Mouse (Mus musculus) hematopoietic multipotent progenitor cell, adult 10-12 weeks (in vitro differentiated cells): ENCODE results near the gene Upf3b. TPM values are rescaled to one million over a fixed set of nuclear protein-coding genes. Genes with fewer than 3 reads are reported as not detected.

ENCODE experiments used
- polyA plus RNA-seq: library from polyadenylated mRNA; stranded (reverse); fragments of >175 nt; gene quantifications from 2 replicates; pipeline ENCODE4 v1.2.3, GENCODE M21; 2012; ENCODE audit warnings: low replicate concordance

The Upf3b gene
- polyA plus RNA-seq, result 1.1 and 13.2 TPM in 2 replicates

DNA sequence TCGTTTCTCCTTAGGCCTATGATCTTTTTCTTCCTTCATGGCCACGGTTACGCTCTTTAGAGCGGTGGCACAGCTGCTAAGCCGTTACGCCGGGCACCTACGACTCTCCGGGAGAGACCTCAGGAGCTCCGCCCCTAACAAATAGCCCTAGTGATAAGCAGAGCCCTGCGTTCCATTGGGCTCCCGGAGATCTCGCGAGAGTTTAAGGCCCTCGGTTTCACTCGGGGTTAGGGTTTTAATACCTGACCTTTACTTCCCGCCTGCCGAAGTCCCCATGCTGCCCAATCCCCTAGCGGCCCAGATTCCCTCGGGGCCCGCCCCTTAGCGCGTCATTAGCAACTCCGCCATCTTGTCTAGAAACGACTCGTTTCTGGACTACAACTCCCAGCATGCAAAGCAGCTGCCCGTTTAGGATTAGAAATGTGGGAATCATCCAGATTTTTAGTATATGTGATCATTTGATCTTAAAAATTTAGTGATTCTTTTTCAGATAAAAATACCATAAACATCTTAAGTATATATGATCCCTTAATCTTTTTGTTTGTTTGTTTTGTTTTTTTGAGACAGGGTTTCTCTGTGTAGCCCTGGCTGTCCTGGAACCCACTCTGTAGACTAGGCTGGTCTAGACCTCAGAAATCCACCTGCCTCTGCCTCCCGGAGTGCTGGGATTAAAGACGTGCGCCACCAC, at the start of gene Upf3b:
Upf3b (minus strand) TSS at position 130 of the 688 bp plus-strand sequence.

DNA sequence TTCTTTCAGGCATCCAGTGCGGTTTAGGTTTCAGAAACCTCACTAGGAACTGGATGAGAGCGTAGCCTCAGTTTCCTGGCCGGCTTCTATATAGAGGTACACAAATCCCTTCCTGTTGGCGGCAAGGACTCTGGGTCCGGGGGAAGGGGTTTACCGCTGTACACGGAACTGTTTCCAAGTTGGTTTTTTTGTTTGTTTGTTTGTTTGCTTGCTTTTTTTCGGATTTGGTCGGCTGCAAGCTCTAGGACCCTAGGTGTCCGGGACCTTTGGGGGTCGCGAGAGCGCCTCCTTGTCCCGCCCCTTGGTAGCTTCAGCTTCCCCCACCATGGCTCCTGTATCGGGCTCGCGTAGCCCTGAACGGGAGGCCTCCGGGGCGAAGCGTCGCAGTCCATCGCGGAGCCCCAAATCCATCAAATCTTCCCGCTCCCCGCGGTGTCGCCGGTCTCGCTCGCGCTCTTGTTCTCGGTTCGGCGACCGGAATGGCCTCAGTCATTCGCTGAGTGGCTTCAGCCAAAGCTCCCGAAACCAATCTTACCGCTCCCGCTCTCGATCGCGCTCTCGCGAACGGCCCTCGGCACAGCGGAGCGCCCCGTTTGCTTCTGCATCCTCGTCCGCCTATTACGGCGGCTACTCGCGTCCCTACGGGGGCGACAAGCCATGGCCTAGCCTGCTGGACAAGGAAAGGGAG, 16.7 kb upstream of the Upf3b start, which contains the start of gene Nkap:
Nkap (plus strand) TSS at position 125 of the 688 bp plus-strand sequence.

GRCm38 (mm10) chrX:37084927-37085660, 25.0 kb downstream of the Upf3b start, which contains the start of gene Rpl39:
Gene Rpl39, minus strand, starts transcription at chrX:37085402.

DNA sequence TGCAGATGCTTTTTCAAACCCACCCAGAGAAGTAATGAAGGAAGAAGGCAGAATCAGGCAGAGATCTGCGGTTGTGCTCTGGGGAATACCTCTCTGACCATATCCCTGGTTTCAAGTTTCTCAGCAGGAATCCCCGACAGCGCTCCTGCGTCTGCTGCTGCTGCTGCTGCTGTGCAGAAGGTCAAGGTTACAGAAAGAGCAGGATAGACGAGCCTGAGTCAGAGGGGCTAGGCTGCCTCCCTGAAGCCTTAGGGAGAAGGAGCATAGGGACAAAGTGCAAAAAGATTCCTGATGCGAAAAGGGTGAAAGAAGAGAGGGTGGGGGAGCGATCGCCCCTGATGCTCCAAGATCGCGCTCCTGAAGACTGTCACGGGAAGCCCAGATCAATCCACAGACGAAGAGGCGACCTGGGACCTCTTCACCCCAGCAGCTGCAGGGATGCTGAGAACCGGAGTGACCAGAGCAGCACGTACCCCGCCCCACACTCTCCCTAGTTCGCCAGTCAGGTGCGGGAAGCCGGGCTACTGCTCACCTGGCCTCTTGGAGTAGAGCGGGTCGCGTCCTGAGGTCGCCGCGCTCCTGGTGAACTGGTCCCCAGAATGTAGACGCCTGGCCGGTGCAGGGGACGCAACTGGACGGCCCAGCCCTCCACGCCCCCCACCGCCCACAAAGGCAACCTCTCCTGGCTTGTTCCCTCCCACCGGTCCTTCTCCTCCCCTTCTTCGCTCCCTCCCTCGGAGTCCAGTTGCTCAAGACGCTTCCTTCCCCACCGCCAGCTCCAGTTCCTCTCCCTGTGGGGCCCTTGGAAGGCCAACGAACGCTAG, 61.8 kb downstream of the Upf3b start, which contains the start of gene Sowahd:
Sowahd (plus strand) TSS at position 780 of the 824 bp plus-strand sequence.

Other genes with a start within 250 kb of the Upf3b start
- 88.5 and 146 TPM in 2 replicates for gene Ube2a, start 236.4 kb downstream of the Upf3b start, polyA plus RNA-seq
- gene C330007P06Rik, start 236.2 kb downstream of the Upf3b start, polyA plus RNA-seq, result 0.52 and 2.8 TPM in 2 replicates
- 0.50 and 1.0 TPM in 2 replicates for gene Nkrf, start 207.4 kb downstream of the Upf3b start, polyA plus RNA-seq
- gene Sept6, start 118.5 kb downstream of the Upf3b start, polyA plus RNA-seq, result 10.4 and 28.4 TPM in 2 replicates
- not detected in 2 replicates for gene Sowahd, start 61.5 kb downstream of the Upf3b start, polyA plus RNA-seq
- gene Rpl39, start 24.9 kb downstream of the Upf3b start, polyA plus RNA-seq, result 152 and 474 TPM in 2 replicates
- 7.2 and 10.4 TPM in 2 replicates for gene Nkap, start 16.5 kb upstream of the Upf3b start, polyA plus RNA-seq
- not detected in 2 replicates for gene Akap14, start 58.5 kb upstream of the Upf3b start, polyA plus RNA-seq
- gene Ndufa1, start 80.8 kb upstream of the Upf3b start, polyA plus RNA-seq, result 13.7 and 245 TPM in 2 replicates
- 3.3 and 3.9 TPM in 2 replicates for gene Rnf113a1, start 80.9 kb upstream of the Upf3b start, polyA plus RNA-seq
- gene Gm9, start 100.7 kb upstream of the Upf3b start, polyA plus RNA-seq, result not detected in 2 replicates
- gene Rhox1, start 111.9 kb upstream of the Upf3b start, polyA plus RNA-seq, result not detected in 2 replicates
- gene Rhox2a, start 134.7 kb upstream of the Upf3b start, polyA plus RNA-seq, result not detected in 2 replicates
- not detected in 2 replicates for gene Rhox3a, start 139.6 kb upstream of the Upf3b start, polyA plus RNA-seq
- not detected in 2 replicates for gene Rhox4a, start 155.0 kb upstream of the Upf3b start, polyA plus RNA-seq